Mouse (Mus musculus): ENCODE data around the gene Bloc1s5. TPM values are rescaled to one million over a fixed set of nuclear protein-coding genes. Genes with fewer than 3 reads are reported as not detected.
"Not testable (repeated sequence)": the region's sequence is repeated elsewhere in the genome, so short reads cannot be mapped to it uniquely, and the experiment has no call there.

Bloc1s5 gene
- polyA plus RNA-seq, 1 experiment = 7.1 TPM

- H3K4me3 ChIP-seq (ENCODE audit: insufficient read depth, low read length) = no peak overlapping the region
- TF ChIP-seq CTCF (IDR thresholded peaks at IDR 0.05; ENCODE audit: extremely low read depth, insufficient read depth, low read length) (no peak), POLR2A (IDR thresholded peaks at IDR 0.05; ENCODE audit: extremely low read depth, insufficient read depth, low read length) (no peak)
These were observed 10.5 kb downstream of the Bloc1s5 start for GRCm38 (mm10) chr13:38624292-38624902.

GRCm38 (mm10) chr13:38623296-38623695 lies 11.6 kb downstream of the Bloc1s5 start:
- Histone ChIP-seq H3K4me3 (ENCODE audit: insufficient read depth, low read length) (no peak overlapping the region), H3K4me1 (ENCODE audit: control insufficient read depth, insufficient read depth, low read length) (no peaks in the 10 kb centered on the region), H3K27ac (ENCODE audit: insufficient read depth, low read length) (no peak overlapping the region)
- no peak for TF ChIP-seq POLR2A (IDR thresholded peaks at IDR 0.05; ENCODE audit: extremely low read depth, insufficient read depth, low read length)
- TF ChIP-seq CTCF (IDR thresholded peaks at IDR 0.05; ENCODE audit: extremely low read depth, insufficient read depth, low read length) = no peak

More at GRCm38 (mm10) chr13:38624292-38624902, 10.5 kb downstream of the Bloc1s5 start:
- H3K4me1 ChIP-seq (ENCODE audit: control insufficient read depth, insufficient read depth, low read length) = no peaks in the 10 kb centered on the region
- no peak overlapping the region for H3K27ac ChIP-seq (ENCODE audit: insufficient read depth, low read length)

- H3K27ac ChIP-seq (ENCODE audit: insufficient read depth, low read length); H3K4me1 ChIP-seq (ENCODE audit: control insufficient read depth, insufficient read depth, low read length); H3K4me3 ChIP-seq (ENCODE audit: insufficient read depth, low read length): not testable (repeated sequence)
These were observed 16.8 kb downstream of the Bloc1s5 start for GRCm38 (mm10) chr13:38618001-38618630.

- H3K4me3 ChIP-seq (ENCODE audit: insufficient read depth, low read length) = no peak overlapping the region
- TF ChIP-seq CTCF (IDR thresholded peaks at IDR 0.05; ENCODE audit: extremely low read depth, insufficient read depth, low read length) (no peak), POLR2A (IDR thresholded peaks at IDR 0.05; ENCODE audit: extremely low read depth, insufficient read depth, low read length) (no peak)
- H3K4me1 ChIP-seq (ENCODE audit: control insufficient read depth, insufficient read depth, low read length) = no peaks in the 10 kb centered on the region
- no peak overlapping the region for H3K27ac ChIP-seq (ENCODE audit: insufficient read depth, low read length)
These were observed 18.0 kb downstream of the Bloc1s5 start for GRCm38 (mm10) chr13:38616887-38617286.

GRCm38 (mm10) chr13:38615656-38616055 lies 19.3 kb downstream of the Bloc1s5 start:
- Histone ChIP-seq H3K4me3 (ENCODE audit: insufficient read depth, low read length) (no peak overlapping the region), H3K4me1 (ENCODE audit: control insufficient read depth, insufficient read depth, low read length) (no peaks in the 10 kb centered on the region)
- TF ChIP-seq CTCF (IDR thresholded peaks at IDR 0.05; ENCODE audit: extremely low read depth, insufficient read depth, low read length) = no peak
- TF ChIP-seq POLR2A (IDR thresholded peaks at IDR 0.05; ENCODE audit: extremely low read depth, insufficient read depth, low read length) = no peak

GRCm38 (mm10) chr13:38614298-38614697 lies 20.6 kb downstream of the Bloc1s5 start:
- H3K27ac ChIP-seq (ENCODE audit: insufficient read depth, low read length) = no peak overlapping the region
- H3K4me1 ChIP-seq (ENCODE audit: control insufficient read depth, insufficient read depth, low read length) = no peaks in the 10 kb centered on the region
- no peak overlapping the region for H3K4me3 ChIP-seq (ENCODE audit: insufficient read depth, low read length)
- TF ChIP-seq CTCF (IDR thresholded peaks at IDR 0.05; ENCODE audit: extremely low read depth, insufficient read depth, low read length) (no peak), POLR2A (IDR thresholded peaks at IDR 0.05; ENCODE audit: extremely low read depth, insufficient read depth, low read length) (no peak)

More at GRCm38 (mm10) chr13:38615656-38616055, 19.3 kb downstream of the Bloc1s5 start:
- no peak overlapping the region for H3K27ac ChIP-seq (ENCODE audit: insufficient read depth, low read length)

- Histone ChIP-seq H3K27ac (ENCODE audit: insufficient read depth, low read length) (no peak overlapping the region), H3K4me1 (ENCODE audit: control insufficient read depth, insufficient read depth, low read length) (no peaks in the 10 kb centered on the region), H3K4me3 (ENCODE audit: insufficient read depth, low read length) (no peak overlapping the region)
- TF ChIP-seq POLR2A (IDR thresholded peaks at IDR 0.05; ENCODE audit: extremely low read depth, insufficient read depth, low read length) (no peak), CTCF (IDR thresholded peaks at IDR 0.05; ENCODE audit: extremely low read depth, insufficient read depth, low read length) (no peak)
These were observed 21.3 kb downstream of the Bloc1s5 start for GRCm38 (mm10) chr13:38613583-38613982.

GRCm38 (mm10) chr13:38612608-38613007 lies 22.3 kb downstream of the Bloc1s5 start:
- H3K27ac ChIP-seq (ENCODE audit: insufficient read depth, low read length) = no peak overlapping the region
- TF ChIP-seq POLR2A (IDR thresholded peaks at IDR 0.05; ENCODE audit: extremely low read depth, insufficient read depth, low read length) (no peak), CTCF (IDR thresholded peaks at IDR 0.05; ENCODE audit: extremely low read depth, insufficient read depth, low read length) (no peak)
- H3K4me3 ChIP-seq (ENCODE audit: insufficient read depth, low read length) = no peak overlapping the region
- no peaks in the 10 kb centered on the region for H3K4me1 ChIP-seq (ENCODE audit: control insufficient read depth, insufficient read depth, low read length)

- TF ChIP-seq CTCF (IDR thresholded peaks at IDR 0.05; ENCODE audit: extremely low read depth, insufficient read depth, low read length) = no peak
- TF ChIP-seq POLR2A (IDR thresholded peaks at IDR 0.05; ENCODE audit: extremely low read depth, insufficient read depth, low read length) = no peak
- no peaks in the 10 kb centered on the region for H3K4me1 ChIP-seq (ENCODE audit: control insufficient read depth, insufficient read depth, low read length)
These were observed 22.7 kb downstream of the Bloc1s5 start for GRCm38 (mm10) chr13:38612179-38612578.

GRCm38 (mm10) chr13:38610336-38610735 lies 24.6 kb downstream of the Bloc1s5 start:
- H3K4me3 ChIP-seq (ENCODE audit: insufficient read depth, low read length) = no peak overlapping the region
- TF ChIP-seq POLR2A (IDR thresholded peaks at IDR 0.05; ENCODE audit: extremely low read depth, insufficient read depth, low read length) = no peak
- TF ChIP-seq CTCF (IDR thresholded peaks at IDR 0.05; ENCODE audit: extremely low read depth, insufficient read depth, low read length) = no peak
- H3K4me1 ChIP-seq (ENCODE audit: control insufficient read depth, insufficient read depth, low read length) = no peaks in the 10 kb centered on the region
- H3K27ac ChIP-seq (ENCODE audit: insufficient read depth, low read length) = no peak overlapping the region

More at GRCm38 (mm10) chr13:38612179-38612578, 22.7 kb downstream of the Bloc1s5 start:
- H3K4me3 ChIP-seq (ENCODE audit: insufficient read depth, low read length) = no peak overlapping the region
- H3K27ac ChIP-seq (ENCODE audit: insufficient read depth, low read length) = no peak overlapping the region
